Mouse (Mus musculus) liver, adult 2 months (tissue): ENCODE measurements around the gene Pik3c2b. TPM values are rescaled to one million over a fixed set of nuclear protein-coding genes. Genes with fewer than 3 reads are reported as not detected.
"Not testable (repeated sequence)": the region's sequence is repeated elsewhere in the genome, so short reads cannot be mapped to it uniquely, and the experiment has no call there.

Experiments
- DNase-seq: peaks from one replicate; pipeline ENCODE4 v3.0.0-alpha.2; 2011; ENCODE audit warnings: low read depth, low spot score; ENCODE audit errors: extremely low read depth
- H3K27ac ChIP-seq: fragments of 200-500 bp; replicated peaks from 2 replicates; pipeline ENCODE4 v1.5.1; 2012; ENCODE audit warnings: low read depth, mild to moderate bottlenecking, control low read depth, inconsistent platforms, low read length; ENCODE audit not compliant: insufficient read depth
- H3K27me3 ChIP-seq: fragments of 200-500 bp; 2 replicates; pipeline ENCODE4 v1.6.1; 2012; ENCODE audit warnings: mild to moderate bottlenecking, moderate library complexity, low read length, inconsistent platforms; ENCODE audit not compliant: control insufficient read depth, insufficient read depth
- H3K36me3 ChIP-seq: fragments of 200-500 bp; 2 replicates; pipeline ENCODE4 v1.6.1; 2012; ENCODE audit warnings: low read length, inconsistent platforms; ENCODE audit not compliant: control insufficient read depth, insufficient read depth
- H3K4me1 ChIP-seq: fragments of 200-500 bp; 2 replicates; pipeline ENCODE4 v1.6.1; 2011; ENCODE audit warnings: low read length; ENCODE audit not compliant: control insufficient read depth, insufficient read depth
- H3K4me3 ChIP-seq: fragments of 200-500 bp; 2 replicates; pipeline ENCODE4 v1.5.1; 2011; ENCODE audit warnings: low read depth, mild to moderate bottlenecking, control low read depth, low read length, moderate library complexity; ENCODE audit not compliant: insufficient read depth
- H3K79me2 ChIP-seq: fragments of 200-500 bp; 2 replicates; pipeline ENCODE4 v1.6.1; 2012; ENCODE audit warnings: inconsistent platforms, mild to moderate bottlenecking, low read length, moderate library complexity; ENCODE audit not compliant: control insufficient read depth, insufficient read depth
- H3K9ac ChIP-seq: fragments of 200-500 bp; 2 replicates; pipeline ENCODE4 v1.6.1; 2012; ENCODE audit warnings: low read depth, mild to moderate bottlenecking, control low read depth, inconsistent platforms, low read length
- CTCF ChIP-seq: fragments of 200-500 bp; IDR thresholded peaks from 2 replicates; pipeline ENCODE4 v1.5.1; 2011; ENCODE audit warnings: low read depth, low read length, control low read depth
- POLR2A ChIP-seq: fragments of 200-500 bp; IDR thresholded peaks from 2 replicates; pipeline ENCODE4 v1.6.1; 2011; ENCODE audit warnings: low read length, control low read depth; ENCODE audit not compliant: insufficient read depth; ENCODE audit errors: extremely low read depth
- WGBS: fragments of 180-500 bp; shearing (Covaris S2); methylation state at CpG from one replicate; pipeline ENCODE4 v1.1.7; 2018; 5-methylcytosine and 5-hydroxymethylcytosine counted together
- polyA plus RNA-seq: library from polyadenylated mRNA; depleted of rRNA; stranded (reverse); fragments of >200 nt; gene quantifications from 2 replicates; pipeline ENCODE4 v1.2.3, GENCODE M21; 2012
- total RNA-seq: library from RNA; depleted of rRNA; stranded (reverse); fragments of >200 nt; gene quantifications from 2 replicates; pipeline ENCODE4 v1.2.3, GENCODE M21; 2014

Gene Pik3c2b
- total and polyA plus RNA-seq, 2 experiments: 2.5 to 3.3 TPM

- DNase-seq: no peak
- no peak overlapping the region for H3K27ac ChIP-seq
- H3K4me3 ChIP-seq: no peak overlapping the region
- no peak for TF ChIP-seq CTCF
- TF ChIP-seq POLR2A: no peak
- no peak overlapping the region for H3K9ac ChIP-seq
- H3K4me1 ChIP-seq: no peaks in the 10 kb centered on the region
- H3K27me3 ChIP-seq: no peaks in the 10 kb centered on the region
- H3K36me3 ChIP-seq: peaks cover 48% of the 10 kb centered on the region
- peaks cover 5% of the 10 kb centered on the region; the same call in 1 of the 2 replicates for H3K79me2 ChIP-seq
- WGBS: 91% methylated on average over 1 of the region's 1 CpGs
Observed at GRCm38 (mm10) chr1:133014196-133014595, 31.3 kb upstream of the Pik3c2b start.

GRCm38 (mm10) chr1:133016775-133017428, 28.6 kb upstream of the Pik3c2b start:
- DNase-seq: no peak
- peaks cover 13% of the 10 kb centered on the region; the same call in 1 of the 2 replicates for H3K79me2 ChIP-seq
- TF ChIP-seq CTCF (no peak), POLR2A (no peak)
- H3K27ac ChIP-seq: no peak overlapping the region
- H3K4me3 ChIP-seq: no peak overlapping the region
- peaks cover 35% of the 10 kb centered on the region for H3K36me3 ChIP-seq
- peaks cover 5% of the 10 kb centered on the region for H3K4me1 ChIP-seq
- no peaks in the 10 kb centered on the region for H3K27me3 ChIP-seq
- no peak overlapping the region for H3K9ac ChIP-seq
- 95% methylated on average over 9 of the region's 9 CpGs for WGBS

- Histone ChIP-seq H3K9ac (no peak overlapping the region), H3K27me3 (no peaks in the 10 kb centered on the region), H3K4me3 (no peak overlapping the region), H3K79me2 (peaks cover 12% of the 10 kb centered on the region; the same call in 1 of the 2 replicates), H3K4me1 (peaks cover 5% of the 10 kb centered on the region), H3K36me3 (peaks cover 27% of the 10 kb centered on the region), H3K27ac (no peak overlapping the region)
- WGBS: 69% methylated on average over 2 of the region's 2 CpGs
- no peak for DNase-seq
- TF ChIP-seq CTCF: no peak
- no peak for TF ChIP-seq POLR2A
Observed at GRCm38 (mm10) chr1:133018580-133018979, 26.9 kb upstream of the Pik3c2b start.

- H3K79me2 ChIP-seq: peaks cover 17% of the 10 kb centered on the region
- H3K27ac ChIP-seq: no peak overlapping the region
Observed at GRCm38 (mm10) chr1:133019312-133019711, 26.2 kb upstream of the Pik3c2b start.

DNA sequence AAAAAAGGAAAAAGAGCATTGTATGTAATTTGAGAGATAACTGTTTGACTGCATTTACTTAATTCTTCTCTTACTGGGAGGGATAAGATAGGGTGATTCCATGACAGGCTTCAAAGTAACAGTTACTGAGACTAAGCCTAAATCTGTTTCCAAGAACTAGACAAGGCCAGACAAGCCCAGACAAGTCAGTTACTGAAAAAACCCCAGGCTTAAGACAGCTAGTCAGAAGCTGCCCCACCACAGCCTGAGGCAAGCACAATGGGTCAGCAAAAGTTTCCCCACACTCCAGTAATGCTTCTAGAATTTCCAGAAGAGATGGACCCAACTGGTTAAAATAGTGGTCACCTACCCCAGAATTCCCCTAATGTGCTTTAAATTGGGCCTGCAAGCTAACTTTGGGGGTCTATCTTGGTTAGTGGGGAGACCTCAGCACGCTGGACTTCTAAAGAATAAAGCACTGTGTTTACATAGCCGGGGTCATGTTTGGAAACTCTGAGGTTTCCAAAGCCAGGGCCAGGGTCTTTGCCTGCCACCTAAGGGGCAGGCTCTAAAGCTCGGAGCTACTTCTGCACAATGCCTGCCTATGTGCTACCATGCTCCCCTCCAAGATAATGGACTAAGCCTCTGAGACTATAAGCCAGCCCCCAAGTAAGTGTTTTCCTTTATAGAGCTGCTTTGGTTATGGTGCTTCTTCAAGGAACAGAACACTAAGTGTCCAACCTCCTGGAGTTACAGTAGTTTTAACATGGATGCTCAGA, 25.2 kb upstream of the Pik3c2b start:
- Histone ChIP-seq H3K79me2 (peaks cover 23% of the 10 kb centered on the region), H3K27me3 (no peaks in the 10 kb centered on the region), H3K9ac (no peak overlapping the region), H3K36me3 (peaks cover 24% of the 10 kb centered on the region), H3K27ac (no peak overlapping the region), H3K4me1 (peaks cover 10% of the 10 kb centered on the region), H3K4me3 (no peak overlapping the region)
- no peak for DNase-seq
- 20% methylated on average over 3 of the region's 3 CpGs for WGBS
- TF ChIP-seq POLR2A: no peak
- TF ChIP-seq CTCF: no peak

More at GRCm38 (mm10) chr1:133019312-133019711, 26.2 kb upstream of the Pik3c2b start:
- TF ChIP-seq CTCF: no peak
- TF ChIP-seq POLR2A: no peak
- Histone ChIP-seq H3K4me1 (peaks cover 8% of the 10 kb centered on the region), H3K36me3 (peaks cover 27% of the 10 kb centered on the region), H3K4me3 (no peak overlapping the region), H3K9ac (no peak overlapping the region), H3K27me3 (no peaks in the 10 kb centered on the region)
- DNase-seq: no peak

DNA sequence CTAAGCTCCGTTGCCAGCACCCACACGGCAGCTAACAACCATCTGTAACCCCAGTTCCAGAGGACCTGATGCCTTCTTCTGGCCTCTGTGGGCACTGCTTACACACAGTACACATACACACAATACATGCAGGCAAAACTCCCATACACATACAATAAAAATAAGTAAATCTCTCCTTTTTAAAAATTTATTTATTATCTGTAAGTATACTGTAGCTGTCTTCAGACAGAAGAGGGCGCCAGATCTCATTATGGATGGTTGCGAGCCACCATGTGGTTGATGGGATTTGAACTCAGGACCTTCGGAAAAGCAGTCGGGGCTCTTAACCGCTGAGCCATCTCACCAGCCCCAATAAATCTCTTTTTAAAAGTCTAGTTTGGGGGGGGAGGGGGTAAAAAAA, 24.1 kb upstream of the Pik3c2b start:
- peaks cover 23% of the 10 kb centered on the region for H3K79me2 ChIP-seq
- H3K27me3 ChIP-seq: no peaks in the 10 kb centered on the region
- no peak for DNase-seq
- H3K4me3 ChIP-seq: no peak overlapping the region
- peaks cover 19% of the 10 kb centered on the region for H3K36me3 ChIP-seq
- 93% methylated on average over 7 of the region's 7 CpGs for WGBS
- no peak overlapping the region for H3K9ac ChIP-seq
- peaks cover 10% of the 10 kb centered on the region for H3K4me1 ChIP-seq
- no peak overlapping the region for H3K27ac ChIP-seq
- no peak for TF ChIP-seq CTCF
- TF ChIP-seq POLR2A: no peak

DNA sequence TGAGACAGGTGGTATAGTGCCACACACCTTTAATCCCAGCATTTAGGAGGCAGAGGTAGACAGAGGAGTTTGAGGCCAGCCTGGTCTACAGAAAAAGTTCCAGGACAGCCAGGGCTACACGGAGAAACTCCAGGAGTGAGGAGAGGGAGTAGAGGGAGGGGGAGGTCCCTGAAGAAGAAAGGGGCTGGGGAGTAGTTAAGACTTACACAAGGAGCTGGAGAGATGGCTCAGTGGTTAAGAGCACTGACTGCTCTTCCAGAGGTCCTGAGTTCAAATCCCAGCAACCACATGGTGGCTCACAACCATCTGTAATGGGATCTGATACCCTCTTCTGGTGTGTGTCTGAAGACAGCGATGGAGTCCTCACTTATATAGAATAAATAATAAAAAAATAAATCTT, 23.5 kb upstream of the Pik3c2b start:
- not testable (repeated sequence) for H3K4me1 ChIP-seq, H3K9ac ChIP-seq, H3K4me3 ChIP-seq, DNase-seq, H3K27me3 ChIP-seq, H3K27ac ChIP-seq
- WGBS: 97% methylated on average over 2 of the region's 2 CpGs
- Histone ChIP-seq H3K79me2 (peaks cover 23% of the 10 kb centered on the region), H3K36me3 (peaks cover 15% of the 10 kb centered on the region)

DNA sequence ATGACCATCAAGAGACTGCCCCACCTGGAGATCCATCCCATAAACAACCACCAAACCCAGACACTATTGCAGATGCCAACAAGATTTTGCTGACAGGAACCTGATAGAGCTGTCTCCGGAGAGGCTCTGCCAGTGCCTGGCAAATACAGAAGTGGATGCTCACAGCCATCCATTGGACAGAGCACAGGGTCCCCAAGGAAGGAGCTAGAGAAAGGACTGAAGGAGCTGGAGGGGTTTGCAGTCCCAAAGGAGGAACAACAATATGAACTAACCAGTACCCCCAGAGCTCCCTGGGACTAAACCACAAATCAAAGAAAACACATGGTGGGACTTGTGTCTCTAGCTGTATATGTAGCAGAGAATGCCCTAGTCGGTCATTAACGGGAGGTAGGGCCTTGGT, 21.7 kb upstream of the Pik3c2b start:
- not testable (repeated sequence) for H3K9ac ChIP-seq, H3K27ac ChIP-seq, H3K4me1 ChIP-seq, H3K27me3 ChIP-seq, DNase-seq, H3K4me3 ChIP-seq, H3K36me3 ChIP-seq
- H3K79me2 ChIP-seq: peaks cover 21% of the 10 kb centered on the region
- WGBS: 35% methylated on average over 3 of the region's 3 CpGs
